Mouse (Mus musculus) testis, postnatal 14 days (tissue): ENCODE measurements around the gene Ptprn2.
A peak's percentile ranks its signal among the peaks of the same experiment; 100 is the strongest.
"Not testable (repeated sequence)": the region's sequence is repeated elsewhere in the genome, so short reads cannot be mapped to it uniquely, and the experiment has no call there.

ENCODE experiments used
- DNase-seq: peaks from one replicate; pipeline ENCODE4 v3.0.0; 2021; ENCODE audit warnings: low spot score

Ptprn2 gene

GRCm38 (mm10) chr12:116485591-116486403 is at the start of gene Ptprn2:
Gene Ptprn2, plus strand, starts transcription at chr12:116485720.
- DNase-seq: peak; percentile 71

- no peak for DNase-seq
Measured at GRCm38 (mm10) chr12:116436125-116436524, 49.4 kb upstream of the Ptprn2 start.

- DNase-seq: no peak
Measured at GRCm38 (mm10) chr12:116438591-116438990, 46.9 kb upstream of the Ptprn2 start.

GRCm38 (mm10) chr12:116442184-116442583 is 43.3 kb upstream of the Ptprn2 start:
- DNase-seq: no peak

GRCm38 (mm10) chr12:116449536-116449935 is 36.0 kb upstream of the Ptprn2 start:
- no peak for DNase-seq

- no peak for DNase-seq
Measured at GRCm38 (mm10) chr12:116460379-116461065, 25.0 kb upstream of the Ptprn2 start.

GRCm38 (mm10) chr12:116467030-116467429 is 18.5 kb upstream of the Ptprn2 start:
- DNase-seq: no peak

GRCm38 (mm10) chr12:116468348-116468747 is 17.2 kb upstream of the Ptprn2 start:
- no peak for DNase-seq

- DNase-seq: no peak
Measured at GRCm38 (mm10) chr12:116469096-116469495, 16.4 kb upstream of the Ptprn2 start.

GRCm38 (mm10) chr12:116473264-116473663 is 12.3 kb upstream of the Ptprn2 start:
- no peak for DNase-seq

- no peak for DNase-seq
Measured at GRCm38 (mm10) chr12:116473761-116474160, 11.8 kb upstream of the Ptprn2 start.

- DNase-seq: no peak
Measured at GRCm38 (mm10) chr12:116474676-116475075, 10.8 kb upstream of the Ptprn2 start.

- DNase-seq: no peak
Measured at GRCm38 (mm10) chr12:116478771-116479170, 6.7 kb upstream of the Ptprn2 start.

GRCm38 (mm10) chr12:116481921-116482320 is 3.6 kb upstream of the Ptprn2 start:
- no peak for DNase-seq

- no peak for DNase-seq
Measured at GRCm38 (mm10) chr12:116483581-116483980, 1.9 kb upstream of the Ptprn2 start.

GRCm38 (mm10) chr12:116484991-116485390 is 529 bp upstream of the Ptprn2 start:
- no peak for DNase-seq

- DNase-seq: no peak
Measured at GRCm38 (mm10) chr12:116486404-116486730, 847 bp downstream of the Ptprn2 start.

- no peak for DNase-seq
Measured at GRCm38 (mm10) chr12:116488836-116489235, 3.3 kb downstream of the Ptprn2 start.

GRCm38 (mm10) chr12:116490575-116491356 is 5.2 kb downstream of the Ptprn2 start:
- DNase-seq: no peak

GRCm38 (mm10) chr12:116498666-116499065 is 13.1 kb downstream of the Ptprn2 start:
- DNase-seq: no peak

- no peak for DNase-seq
Measured at GRCm38 (mm10) chr12:116500652-116501051, 15.1 kb downstream of the Ptprn2 start.

- DNase-seq: no peak
Measured at GRCm38 (mm10) chr12:116512482-116512881, 27.0 kb downstream of the Ptprn2 start.

- not testable (repeated sequence) for DNase-seq
Measured at GRCm38 (mm10) chr12:116513788-116514187, 28.3 kb downstream of the Ptprn2 start.
